In genomic region chr9:64742453-64742852, GRCm38 (mm10) we compare ENCODE assay signal across 21 mouse cellular contexts.
"Had no signal": no experiment of that assay in that cellular context is flagged by ENCODE, and none has a peak within 500 bp of the region (broad histone marks: within the 10 kb centered on the region; RNA-seq: fewer than 3 reads in every experiment).

No protein-coding gene starts in this region.

- H3K36me3 ChIP-seq: heart, embryonic 10.5 days; heart, embryonic 12.5 days; hindbrain, embryonic 10.5 days; hindbrain, embryonic 12.5 days; intestine, embryonic 15.5 days; limb, embryonic 13.5 days; limb, embryonic 15.5 days; liver, embryonic 12.5 days had no signal

- DNase-seq: gastrocnemius, adult 2 months; gastrocnemius, postnatal 10 days; gastrocnemius, postnatal 25 days; heart, adult 2 months; heart, postnatal 10 days; heart, postnatal 4 days; kidney, adult 18-20 months; kidney, adult 8-10 months; kidney, postnatal 14 days; kidney, postnatal 36 days; layer of hippocampus, adult 9-11 months; layer of hippocampus, postnatal 36 days; left cerebral cortex, postnatal 4 days had no signal

- H3K27me3 ChIP-seq: heart, embryonic 12.5 days; hindbrain, embryonic 12.5 days; intestine, embryonic 15.5 days; limb, embryonic 13.5 days; limb, embryonic 15.5 days; liver, embryonic 12.5 days had no signal
